Mouse (Mus musculus) thymus, adult 2 months (tissue): ENCODE data around the gene Car14.

Source experiments
- CTCF ChIP-seq: fragments of 200-500 bp; IDR thresholded peaks from 2 replicates; pipeline ENCODE4 v1.5.1; 2012; ENCODE audit warnings: mild to moderate bottlenecking, control low read depth, low read length, moderate library complexity, borderline replicate concordance; ENCODE audit not compliant: control insufficient read depth, poor library complexity, insufficient read depth; ENCODE audit errors: extremely low read depth
- POLR2A ChIP-seq: fragments of 200-500 bp; IDR thresholded peaks from 2 replicates; pipeline ENCODE4 v1.6.1; 2012; ENCODE audit warnings: mild to moderate bottlenecking, low read length, control low read depth, moderate library complexity; ENCODE audit not compliant: control insufficient read depth, poor library complexity, insufficient read depth; ENCODE audit errors: extremely low read depth

DNA sequence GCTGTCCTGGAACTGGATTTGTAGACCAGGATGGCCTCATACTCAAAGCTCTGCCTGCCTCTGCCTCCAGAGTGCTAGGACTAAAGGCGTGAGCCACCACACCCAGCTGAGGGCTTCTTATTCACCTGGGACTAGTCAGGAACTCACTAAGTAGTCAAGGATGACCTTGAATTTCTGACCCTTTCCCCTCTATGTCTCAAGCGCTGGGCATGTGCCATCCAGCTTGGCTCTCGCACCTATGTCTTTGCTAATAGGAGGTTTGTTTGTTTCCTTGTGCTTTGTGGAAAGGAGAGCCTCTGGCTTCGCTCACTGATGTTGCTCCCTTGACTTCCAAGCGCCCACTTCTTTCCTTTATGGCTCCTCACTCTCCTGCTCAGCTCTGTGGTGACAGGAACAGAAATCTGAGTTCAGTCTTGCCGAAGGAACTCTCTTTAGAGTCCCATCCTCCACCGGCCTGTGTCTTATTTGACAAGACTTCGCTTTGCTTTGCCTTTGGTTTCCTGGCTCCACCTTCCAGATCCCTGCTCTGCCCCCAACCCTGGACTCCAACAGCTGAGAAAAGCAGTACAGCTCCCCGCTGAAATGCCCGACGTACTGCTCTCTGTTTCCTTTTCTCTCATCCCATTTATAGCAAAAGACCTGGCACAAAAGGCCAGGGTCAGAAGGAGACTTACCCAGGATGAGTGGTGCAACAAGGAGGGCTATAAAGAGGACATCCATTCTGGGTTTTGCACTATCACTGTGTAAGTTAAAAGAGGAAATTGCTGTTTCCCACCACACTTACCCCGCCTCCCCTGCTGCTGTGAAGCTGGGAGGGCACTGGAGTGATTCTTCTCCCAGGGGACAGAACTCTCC lies 13.1 kb downstream of the Car14 start, which contains the start of gene BC028528:
- TF ChIP-seq CTCF (no peak), POLR2A (no peak)
